Mouse (Mus musculus): ENCODE measurements around the gene Pknox2.

Gene Pknox2

GRCm38 (mm10) chr9:37051669-37052068 lies 95.5 kb downstream of the Pknox2 start:
- DNase-seq (ENCODE audit: low spot score in 2 of 2): no peak

- no peak for DNase-seq (ENCODE audit: low spot score in 2 of 2)
Measured at GRCm38 (mm10) chr9:37047490-37047889, 99.7 kb downstream of the Pknox2 start.

GRCm38 (mm10) chr9:37045875-37046274 lies 101.3 kb downstream of the Pknox2 start:
- no peak for DNase-seq (ENCODE audit: low spot score in 2 of 2)

- DNase-seq (ENCODE audit: low spot score in 2 of 2): no peak
Measured at GRCm38 (mm10) chr9:37044165-37044564, 103.0 kb downstream of the Pknox2 start.

- no peak for DNase-seq (ENCODE audit: low spot score in 2 of 2)
Measured at GRCm38 (mm10) chr9:37038859-37039258, 108.3 kb downstream of the Pknox2 start.

- no peak for DNase-seq (ENCODE audit: low spot score in 2 of 2)
Measured at GRCm38 (mm10) chr9:37038445-37038844, 108.8 kb downstream of the Pknox2 start.

GRCm38 (mm10) chr9:37037405-37037804 lies 109.8 kb downstream of the Pknox2 start:
- no peak for DNase-seq (ENCODE audit: low spot score in 2 of 2)

- no peak for DNase-seq (ENCODE audit: low spot score in 2 of 2)
Measured at GRCm38 (mm10) chr9:37035248-37035647, 112.0 kb downstream of the Pknox2 start.

- peak in 1 of 2 experiments; percentile 60 for DNase-seq (ENCODE audit: low spot score in 2 of 2)
Measured at GRCm38 (mm10) chr9:37034316-37034715, 112.9 kb downstream of the Pknox2 start.

GRCm38 (mm10) chr9:37030347-37031213 lies 116.6 kb downstream of the Pknox2 start:
- DNase-seq (ENCODE audit: low spot score in 2 of 2): no peak

- DNase-seq (ENCODE audit: low spot score in 2 of 2): no peak
Measured at GRCm38 (mm10) chr9:37029811-37030346, 117.3 kb downstream of the Pknox2 start.

- no peak for DNase-seq (ENCODE audit: low spot score in 2 of 2)
Measured at GRCm38 (mm10) chr9:37027825-37028575, 119.2 kb downstream of the Pknox2 start.

- DNase-seq (ENCODE audit: low spot score in 2 of 2): no peak
Measured at GRCm38 (mm10) chr9:37025913-37026312, 121.3 kb downstream of the Pknox2 start.

GRCm38 (mm10) chr9:37021586-37022230 lies 125.5 kb downstream of the Pknox2 start:
- DNase-seq (ENCODE audit: low spot score in 2 of 2): no peak

GRCm38 (mm10) chr9:37018154-37018553 lies 129.1 kb downstream of the Pknox2 start:
- peak; percentile 70 to 71 for DNase-seq (ENCODE audit: low spot score in 2 of 2)

GRCm38 (mm10) chr9:37017169-37017568 lies 130.0 kb downstream of the Pknox2 start:
- no peak for DNase-seq (ENCODE audit: low spot score in 2 of 2)

GRCm38 (mm10) chr9:37016165-37016564 lies 131.0 kb downstream of the Pknox2 start:
- DNase-seq (ENCODE audit: low spot score in 2 of 2): no peak

- no peak for DNase-seq (ENCODE audit: low spot score in 2 of 2)
Measured at GRCm38 (mm10) chr9:37013565-37013964, 133.6 kb downstream of the Pknox2 start.

GRCm38 (mm10) chr9:37008090-37008489 lies 139.1 kb downstream of the Pknox2 start:
- no peak for DNase-seq (ENCODE audit: low spot score in 2 of 2)

GRCm38 (mm10) chr9:37004676-37005075 lies 142.5 kb downstream of the Pknox2 start:
- DNase-seq (ENCODE audit: low spot score in 2 of 2): no peak

GRCm38 (mm10) chr9:37001935-37002535 lies 145.2 kb downstream of the Pknox2 start:
- peak; percentile 56 to 62 for DNase-seq (ENCODE audit: low spot score in 2 of 2)

GRCm38 (mm10) chr9:36999393-36999792 lies 147.8 kb downstream of the Pknox2 start:
- no peak for DNase-seq (ENCODE audit: low spot score in 2 of 2)
